Mouse (Mus musculus): ENCODE results near the gene Inhbe. TPM values are rescaled to one million over a fixed set of nuclear protein-coding genes. Genes with fewer than 3 reads are reported as not detected.

Inhbe gene
- total RNA-seq, 1 experiment = 0.22 TPM

DNA sequence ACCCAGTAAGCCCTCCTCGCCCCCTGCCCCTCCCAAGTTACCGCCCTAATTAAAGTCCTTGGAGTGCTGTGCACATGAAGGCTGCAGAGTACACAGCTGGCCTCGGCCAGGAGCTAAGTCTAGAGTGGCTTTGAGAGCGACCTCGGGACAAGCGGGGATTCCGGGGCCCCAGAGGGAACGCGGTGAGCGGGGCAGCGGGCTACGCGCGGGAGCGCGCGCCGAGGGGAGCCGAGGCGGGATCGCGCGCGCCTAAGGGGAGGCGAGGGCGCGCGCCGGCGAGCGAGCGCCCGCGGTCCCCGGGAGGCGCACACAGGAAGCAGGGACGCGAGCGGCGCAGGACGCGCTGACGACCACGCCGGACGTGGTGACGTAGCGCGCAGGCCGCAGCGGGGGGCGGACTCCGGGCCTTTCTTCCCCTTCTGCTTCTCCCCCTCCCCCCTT lies 26.1 kb upstream of the Inhbe start, which contains the start of gene R3hdm2:
R3hdm2 (plus strand) TSS at position 77 of the 441 bp plus-strand sequence.
- TF ChIP-seq ZNF384 (IDR thresholded peaks at IDR 0.05; ENCODE audit: low read depth, low read length) (no peak), MAFK (IDR thresholded peaks at IDR 0.05; ENCODE audit: insufficient read depth, low read depth, low read length) (no peak), CHD2 (IDR thresholded peaks at IDR 0.05; ENCODE audit: low read depth, low read length) (no peak), HCFC1 (IDR thresholded peaks at IDR 0.05; ENCODE audit: borderline replicate concordance, insufficient read depth, low read length) (no peak), ZC3H11A (IDR thresholded peaks at IDR 0.05; ENCODE audit: borderline replicate concordance, low read depth, low read length) (no peak)
- Histone ChIP-seq H3K4me1 (ENCODE audit: control insufficient read depth in 2 of 2, insufficient read depth in 2 of 2, low read length in 2 of 2, poor library complexity in 1 of 2) (peaks cover 3 to 7% of the 10 kb centered on the region in 2 experiments; a peak in 1 of 4 replicates), H3K27ac (ENCODE audit: insufficient read depth, low read depth, low read length, poor library complexity, severe bottlenecking) (peak within 1 kb of the TSS; percentile 93), H3K4me3 (ENCODE audit: insufficient read depth in 1 of 2, low read depth in 1 of 2, low read length in 2 of 2, poor library complexity in 1 of 2, severe bottlenecking in 1 of 2) (peak within 1 kb of the TSS; percentile 76 to 100), H3K9ac (ENCODE audit: insufficient read depth, low read depth, low read length, poor library complexity, severe bottlenecking) (peak within 1 kb of the TSS; percentile 90), H3K9me3 (ENCODE audit: control insufficient read depth, insufficient read depth, low read depth, low read length) (no peaks in the 10 kb centered on the region), H3K36me3 (ENCODE audit: control insufficient read depth, insufficient read depth, low read length, poor library complexity, severe bottlenecking) (no peaks in the 10 kb centered on the region)
- peak; percentile 85 for DNase-seq (ENCODE audit: low read depth, low spot score)
- in situ Hi-C loops (cut with MboI; ENCODE audit: low sequenced_read_pairs in 2 of 2, unreplicated experiment in 2 of 2) = no loop called here

DNA sequence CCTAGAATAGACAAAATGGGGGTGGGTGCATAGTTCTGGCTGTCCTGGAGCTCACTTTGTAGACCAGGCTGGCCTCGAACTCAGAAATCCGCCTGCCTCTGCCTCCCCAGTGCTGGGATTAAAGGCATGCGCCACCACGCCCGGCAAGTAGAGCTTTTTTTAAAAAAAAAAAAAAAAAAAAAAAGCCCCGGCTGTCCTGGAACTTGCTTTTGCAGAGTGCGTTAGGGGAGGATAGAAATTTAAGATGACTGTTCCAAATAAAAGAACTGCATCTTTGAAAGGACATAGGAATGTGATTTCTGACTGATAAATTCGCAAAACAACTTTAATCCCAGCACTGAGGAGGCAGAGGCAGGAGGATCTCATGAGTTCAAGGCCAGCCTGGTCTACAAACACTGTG lies 25.4 kb upstream of the Inhbe start:
- H3K9me3 ChIP-seq (ENCODE audit: control insufficient read depth, insufficient read depth, low read depth, low read length) = no peaks in the 10 kb centered on the region
- peaks cover 3 to 7% of the 10 kb centered on the region in 2 experiments; a peak in 1 of 4 replicates for H3K4me1 ChIP-seq (ENCODE audit: control insufficient read depth in 2 of 2, insufficient read depth in 2 of 2, low read length in 2 of 2, poor library complexity in 1 of 2)
- in situ Hi-C loops (cut with MboI; ENCODE audit: low sequenced_read_pairs in 2 of 2, unreplicated experiment in 2 of 2) = no loop called here
- peak overlapping the region; percentile 90; the same call in 1 of the 2 replicates for H3K9ac ChIP-seq (ENCODE audit: insufficient read depth, low read depth, low read length, poor library complexity, severe bottlenecking)
- H3K27ac ChIP-seq (ENCODE audit: insufficient read depth, low read depth, low read length, poor library complexity, severe bottlenecking) = peak overlapping the region; percentile 93; the same call in 1 of the 2 replicates
- DNase-seq (ENCODE audit: low read depth, low spot score) = no peak
- H3K36me3 ChIP-seq (ENCODE audit: control insufficient read depth, insufficient read depth, low read length, poor library complexity, severe bottlenecking) = no peaks in the 10 kb centered on the region
- TF ChIP-seq HCFC1 (IDR thresholded peaks at IDR 0.05; ENCODE audit: borderline replicate concordance, insufficient read depth, low read length) = no peak
- peak; percentile 84 for TF ChIP-seq ZNF384 (IDR thresholded peaks at IDR 0.05; ENCODE audit: low read depth, low read length)
- peak overlapping the region; percentile 76 to 91 for H3K4me3 ChIP-seq (ENCODE audit: insufficient read depth in 1 of 2, low read depth in 1 of 2, low read length in 2 of 2, poor library complexity in 1 of 2, severe bottlenecking in 1 of 2)

DNA sequence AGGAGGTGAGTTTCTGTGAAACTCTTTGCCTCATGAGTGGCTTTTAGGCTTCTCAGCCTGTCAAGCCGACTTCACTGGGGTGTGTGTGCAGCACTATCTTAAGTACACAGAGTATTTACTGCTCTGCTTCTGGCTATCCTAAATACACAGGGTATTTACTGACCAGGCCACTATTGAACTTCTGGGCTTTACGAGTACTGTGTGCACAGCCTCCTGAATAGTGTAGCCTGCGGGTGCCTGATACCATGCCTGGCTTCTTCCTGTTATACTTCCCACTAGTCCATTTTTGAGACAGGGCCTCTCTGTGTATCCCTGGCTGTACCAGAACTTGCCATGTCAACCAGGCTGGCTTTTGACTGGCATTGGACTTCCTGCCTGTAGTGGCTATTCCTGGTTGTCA lies 23.5 kb upstream of the Inhbe start:
- H3K9me3 ChIP-seq (ENCODE audit: control insufficient read depth, insufficient read depth, low read depth, low read length) = no peaks in the 10 kb centered on the region
- H3K27ac ChIP-seq (ENCODE audit: insufficient read depth, low read depth, low read length, poor library complexity, severe bottlenecking) = no peak overlapping the region; the same call in 1 of the 2 replicates
- peaks cover 3 to 7% of the 10 kb centered on the region in 2 experiments; a peak in 1 of 4 replicates for H3K4me1 ChIP-seq (ENCODE audit: control insufficient read depth in 2 of 2, insufficient read depth in 2 of 2, low read length in 2 of 2, poor library complexity in 1 of 2)
- no peak for DNase-seq (ENCODE audit: low read depth, low spot score)
- no peak overlapping the region for H3K9ac ChIP-seq (ENCODE audit: insufficient read depth, low read depth, low read length, poor library complexity, severe bottlenecking)
- TF ChIP-seq MAFK (IDR thresholded peaks at IDR 0.05; ENCODE audit: insufficient read depth, low read depth, low read length) (no peak), CHD2 (IDR thresholded peaks at IDR 0.05; ENCODE audit: low read depth, low read length) (no peak), ZC3H11A (IDR thresholded peaks at IDR 0.05; ENCODE audit: borderline replicate concordance, low read depth, low read length) (no peak), ZNF384 (IDR thresholded peaks at IDR 0.05; ENCODE audit: low read depth, low read length) (no peak), HCFC1 (IDR thresholded peaks at IDR 0.05; ENCODE audit: borderline replicate concordance, insufficient read depth, low read length) (no peak)
- in situ Hi-C loops (cut with MboI; ENCODE audit: low sequenced_read_pairs in 2 of 2, unreplicated experiment in 2 of 2) = no loop called here
- no peak overlapping the region for H3K4me3 ChIP-seq (ENCODE audit: insufficient read depth in 1 of 2, low read depth in 1 of 2, low read length in 2 of 2, poor library complexity in 1 of 2, severe bottlenecking in 1 of 2)
- H3K36me3 ChIP-seq (ENCODE audit: control insufficient read depth, insufficient read depth, low read length, poor library complexity, severe bottlenecking) = no peaks in the 10 kb centered on the region

DNA sequence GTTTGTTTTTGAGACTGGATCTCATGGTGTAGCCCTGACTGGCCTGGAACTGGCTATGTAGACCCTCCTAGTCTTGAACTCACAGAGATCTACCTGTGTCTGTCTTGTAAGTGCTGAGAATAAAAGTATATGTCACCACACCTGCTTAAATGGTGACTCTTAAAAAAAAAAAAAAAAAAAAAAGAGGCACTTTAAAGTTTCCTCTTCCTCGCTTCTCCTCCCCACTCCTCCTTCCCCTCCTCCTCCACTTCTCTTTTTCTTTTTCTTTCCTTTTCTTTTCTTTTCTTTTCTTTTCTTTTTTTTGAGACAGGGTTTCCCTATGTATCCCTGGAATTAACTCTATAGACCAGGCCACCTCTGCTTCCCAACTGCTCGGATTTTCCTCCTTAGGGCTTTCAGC lies 16.8 kb upstream of the Inhbe start:
- Histone ChIP-seq H3K4me1 (ENCODE audit: control insufficient read depth in 2 of 2, insufficient read depth in 2 of 2, low read length in 2 of 2, poor library complexity in 1 of 2) (peaks cover 15 to 22% of the 10 kb centered on the region in 2 experiments), H3K9me3 (ENCODE audit: control insufficient read depth, insufficient read depth, low read depth, low read length) (no peaks in the 10 kb centered on the region), H3K4me3 (ENCODE audit: insufficient read depth in 1 of 2, low read depth in 1 of 2, low read length in 2 of 2, poor library complexity in 1 of 2, severe bottlenecking in 1 of 2) (no peak overlapping the region), H3K27ac (ENCODE audit: insufficient read depth, low read depth, low read length, poor library complexity, severe bottlenecking) (no peak overlapping the region), H3K36me3 (ENCODE audit: control insufficient read depth, insufficient read depth, low read length, poor library complexity, severe bottlenecking) (no peaks in the 10 kb centered on the region), H3K9ac (ENCODE audit: insufficient read depth, low read depth, low read length, poor library complexity, severe bottlenecking) (no peak overlapping the region)
- TF ChIP-seq ZNF384 (IDR thresholded peaks at IDR 0.05; ENCODE audit: low read depth, low read length) (no peak), CHD2 (IDR thresholded peaks at IDR 0.05; ENCODE audit: low read depth, low read length) (no peak), ZC3H11A (IDR thresholded peaks at IDR 0.05; ENCODE audit: borderline replicate concordance, low read depth, low read length) (no peak), HCFC1 (IDR thresholded peaks at IDR 0.05; ENCODE audit: borderline replicate concordance, insufficient read depth, low read length) (no peak), MAFK (IDR thresholded peaks at IDR 0.05; ENCODE audit: insufficient read depth, low read depth, low read length) (no peak)
- no peak for DNase-seq (ENCODE audit: low read depth, low spot score)
- in situ Hi-C loops (cut with MboI; ENCODE audit: low sequenced_read_pairs in 2 of 2, unreplicated experiment in 2 of 2) = no loop called here
